Mouse (Mus musculus): ENCODE measurements around the gene Ccdc122.

Ccdc122 gene

DNA sequence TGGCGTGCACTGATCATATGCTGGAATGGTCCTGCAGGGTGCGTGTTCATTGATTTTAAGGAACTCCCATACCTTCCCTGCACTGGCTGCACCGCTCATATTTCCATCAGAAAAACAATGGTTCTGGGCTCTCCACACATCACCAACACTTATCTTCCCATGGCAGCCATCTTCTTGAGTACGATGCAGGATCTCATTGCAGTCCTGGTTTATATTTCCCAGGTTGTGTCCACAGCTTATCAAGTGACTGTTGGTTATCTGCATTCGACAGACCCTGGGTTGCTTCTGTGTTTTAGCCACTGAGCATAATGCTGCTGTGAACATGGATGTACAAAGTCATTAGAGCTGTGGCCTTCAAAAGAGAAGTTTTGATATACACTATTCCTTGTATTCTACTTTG, 94.0 kb downstream of the Ccdc122 start:
- no peak for DNase-seq (ENCODE audit: low read depth, low spot score)

DNA sequence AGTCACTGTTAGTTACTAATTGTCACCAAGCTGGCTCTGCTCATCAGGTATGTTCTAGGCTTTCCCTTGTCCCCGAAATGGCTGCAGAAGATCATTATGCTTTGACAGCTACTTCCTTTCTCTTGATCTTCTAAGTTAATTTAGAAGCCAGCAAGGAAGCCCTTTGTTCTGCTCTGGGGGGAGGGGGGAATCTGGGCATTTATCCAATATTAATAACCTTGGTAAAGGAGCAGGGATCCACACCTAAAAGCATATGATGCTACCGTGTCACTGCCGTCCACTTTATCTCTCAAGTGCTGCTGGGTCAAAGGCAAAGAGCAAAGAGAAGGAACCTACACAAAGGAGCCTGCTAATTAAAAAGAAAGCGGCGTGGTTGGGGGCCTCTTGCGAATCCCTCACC, 100.4 kb downstream of the Ccdc122 start:
- DNase-seq (ENCODE audit: low read depth, low spot score) = no peak

DNA sequence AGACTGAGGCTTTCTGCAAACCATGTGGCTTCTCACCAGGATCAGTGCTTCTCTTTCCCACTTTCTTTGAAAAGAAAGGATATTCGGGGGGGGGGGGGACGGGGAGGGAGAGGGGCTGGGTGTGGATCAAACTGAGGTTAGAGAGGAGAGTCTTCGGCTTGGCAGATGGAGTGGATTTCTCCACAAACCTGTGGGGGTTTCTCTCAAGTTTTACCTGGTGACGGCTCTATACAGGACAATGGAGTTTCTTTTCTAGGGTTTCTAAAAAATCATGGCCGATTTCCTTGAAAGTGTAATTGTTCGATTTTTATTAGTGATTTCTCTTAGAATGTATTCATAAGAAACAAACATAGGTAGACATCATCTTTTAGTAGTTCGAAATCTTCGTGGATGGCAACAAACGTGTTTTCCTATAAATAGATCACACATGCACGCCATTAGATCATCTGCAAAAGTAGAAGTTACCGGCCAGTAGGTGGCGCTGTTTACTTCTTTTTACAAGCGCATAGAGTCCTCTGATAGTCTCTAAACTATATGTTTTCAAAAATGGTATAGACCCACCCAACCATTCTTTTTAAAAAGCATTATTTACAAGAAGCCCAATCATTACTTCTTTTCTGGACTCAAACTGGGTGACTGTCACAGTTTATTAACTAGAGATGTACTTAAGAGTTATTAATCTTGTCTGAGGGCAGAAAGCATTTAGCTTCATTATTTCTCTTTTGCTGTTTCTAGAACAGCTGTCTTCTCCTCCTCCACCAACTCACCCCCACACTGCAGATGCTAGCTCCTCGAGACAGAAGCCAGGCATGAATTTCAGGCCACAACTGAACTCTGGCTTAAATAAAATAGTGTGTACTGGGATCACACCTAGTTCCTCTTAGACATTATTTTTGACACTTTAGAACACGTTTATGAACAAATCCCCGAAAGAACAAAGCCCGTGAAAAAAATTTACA, 105.0 kb downstream of the Ccdc122 start:
- DNase-seq (ENCODE audit: low read depth, low spot score) = peak; percentile 78

DNA sequence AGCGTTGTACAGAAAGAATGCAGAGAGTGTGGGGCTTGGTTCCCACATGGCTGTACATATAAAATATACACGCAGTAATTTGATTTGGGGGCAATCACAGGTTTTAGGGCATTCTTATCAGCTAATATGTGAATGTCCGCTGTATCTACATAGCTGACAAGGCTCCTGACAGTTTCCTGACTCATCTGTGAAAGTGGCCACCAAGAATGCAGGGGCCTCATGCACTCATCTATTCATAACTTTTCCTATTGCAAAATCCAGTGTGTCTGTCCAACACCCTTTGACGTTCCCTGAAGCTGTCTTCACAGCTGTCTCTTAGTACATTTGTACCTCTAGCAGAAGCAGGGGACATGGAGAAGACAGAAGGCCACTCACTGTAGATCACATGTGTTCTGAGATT, 108.5 kb downstream of the Ccdc122 start:
- no peak for DNase-seq (ENCODE audit: low read depth, low spot score)

DNA sequence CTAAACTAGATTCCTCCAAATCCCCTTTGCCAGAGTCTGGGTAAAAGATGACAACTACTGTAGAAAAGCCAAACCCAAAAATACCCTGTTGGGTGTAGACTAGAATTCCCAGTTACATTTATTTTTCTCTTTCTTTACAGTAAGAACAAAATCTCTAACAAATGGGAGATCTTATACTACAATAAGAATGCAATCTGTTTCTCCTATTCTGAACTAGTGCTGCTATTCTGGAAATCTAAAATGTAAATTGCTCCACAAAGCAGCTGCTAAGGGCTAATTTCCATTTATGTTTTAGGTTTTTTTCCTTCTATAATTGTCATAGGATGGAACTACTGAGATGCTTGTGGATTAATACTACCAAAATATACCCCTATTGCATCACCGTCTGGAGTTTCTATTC, 111.1 kb downstream of the Ccdc122 start:
- DNase-seq (ENCODE audit: low read depth, low spot score) = no peak

DNA sequence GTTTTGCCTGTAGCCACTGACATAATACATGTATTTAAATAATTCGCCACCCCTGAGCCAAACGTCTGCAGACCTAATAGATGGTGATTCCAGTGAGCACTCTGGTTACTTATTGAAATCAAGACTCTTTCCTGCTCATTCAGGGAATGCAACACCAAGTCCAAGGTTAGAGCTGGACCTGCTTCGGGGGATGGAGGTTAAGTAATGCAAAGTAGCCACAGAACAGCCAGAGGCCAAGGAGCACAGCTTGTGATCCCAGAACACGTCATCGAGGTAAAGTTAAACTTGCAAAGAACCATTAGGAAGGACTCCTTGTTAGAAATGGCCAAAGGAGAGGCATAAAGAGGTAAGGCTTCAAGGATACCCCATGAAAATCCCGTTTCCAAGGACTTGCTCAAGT, 114.0 kb downstream of the Ccdc122 start:
- DNase-seq (ENCODE audit: low read depth, low spot score) = peak; percentile 38

DNA sequence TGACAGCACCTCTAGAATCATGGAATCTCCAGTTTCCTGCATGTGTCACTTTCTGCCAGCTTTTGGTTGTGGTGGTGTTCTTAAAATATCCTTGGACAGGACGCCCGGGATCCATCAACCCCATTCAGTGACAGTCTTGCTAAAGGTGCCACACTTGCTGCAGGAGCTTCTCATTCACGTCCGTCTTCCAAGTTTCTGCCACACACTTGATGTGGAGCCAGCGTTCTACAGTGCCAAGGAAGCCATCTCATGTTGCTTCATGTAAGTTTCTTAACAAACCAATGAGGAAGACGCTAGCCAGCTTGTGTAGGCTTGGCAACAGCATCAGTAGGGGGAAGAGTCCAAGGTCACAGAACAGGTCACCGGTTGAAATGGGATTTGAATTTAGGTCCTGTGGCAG, 114.9 kb downstream of the Ccdc122 start:
- no peak for DNase-seq (ENCODE audit: low read depth, low spot score)

DNA sequence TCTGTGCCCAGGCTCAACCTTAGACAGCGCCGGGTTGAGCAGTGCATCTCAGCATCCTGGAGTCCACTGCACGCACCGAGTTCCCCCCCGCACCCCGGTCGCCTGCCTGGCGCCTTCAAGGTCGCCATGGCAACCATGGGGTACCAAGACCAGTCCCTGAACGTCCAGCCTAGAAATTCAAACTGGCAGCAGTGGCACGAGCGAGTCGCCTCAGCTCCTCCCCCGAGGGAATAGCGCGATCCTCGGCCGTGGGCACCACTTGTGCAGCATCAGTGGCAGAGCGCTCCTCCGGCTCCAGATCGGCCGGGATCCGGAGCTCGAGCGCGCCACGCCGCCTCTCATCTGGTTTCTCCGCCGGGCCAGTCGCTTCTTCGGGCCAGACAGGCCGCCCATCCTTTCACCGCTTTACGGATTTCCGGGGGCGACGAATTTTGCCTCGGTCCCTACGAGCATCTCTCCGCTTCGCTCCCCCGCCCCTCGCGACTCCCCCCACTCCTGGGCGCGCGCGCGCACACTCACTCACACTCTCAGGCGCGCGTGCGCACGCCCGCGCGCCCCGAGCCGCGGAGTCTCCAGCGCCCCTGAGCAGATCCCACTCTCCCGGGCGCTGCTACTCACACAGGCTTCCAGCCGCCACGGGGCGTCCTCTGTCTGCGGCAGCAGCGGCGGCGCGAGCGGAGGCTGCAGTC, 119.8 kb downstream of the Ccdc122 start, which contains the start of gene Enox1:
Gene Enox1 (plus strand): TSS at position 542 of the 689 bp plus-strand sequence.
- DNase-seq (ENCODE audit: low read depth, low spot score) = peak; percentile 81

DNA sequence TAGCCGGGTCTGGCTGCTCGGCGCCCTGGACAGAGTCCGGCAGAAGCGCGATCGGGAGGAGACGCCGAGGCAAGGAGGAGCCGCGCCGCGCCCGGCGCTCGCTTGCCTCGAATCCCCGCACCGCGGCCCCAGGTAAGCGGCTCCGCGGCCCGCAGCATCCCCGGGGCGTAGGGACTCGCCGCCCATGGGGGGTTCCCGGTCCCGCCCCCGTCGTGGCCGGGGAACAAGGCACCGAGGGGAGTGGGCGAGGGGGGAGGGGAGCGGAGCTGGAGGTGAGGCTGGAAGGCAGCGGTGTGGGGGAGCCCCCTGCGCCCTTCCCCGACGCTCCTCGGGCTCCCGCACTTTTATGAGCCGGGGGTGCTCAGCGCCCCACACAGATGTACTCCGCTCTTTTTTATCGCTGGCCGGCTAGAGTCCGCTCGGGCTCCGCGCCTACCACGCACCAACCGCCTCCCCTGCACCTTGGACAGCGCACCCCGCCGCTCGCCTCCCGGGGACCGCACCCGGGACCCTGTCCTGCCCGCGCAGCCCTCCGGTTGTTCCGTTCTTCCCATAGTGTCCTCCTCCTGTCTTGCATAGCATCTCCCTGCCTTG, 120.4 kb downstream of the Ccdc122 start:
- peak; percentile 11 for DNase-seq (ENCODE audit: low read depth, low spot score)

DNA sequence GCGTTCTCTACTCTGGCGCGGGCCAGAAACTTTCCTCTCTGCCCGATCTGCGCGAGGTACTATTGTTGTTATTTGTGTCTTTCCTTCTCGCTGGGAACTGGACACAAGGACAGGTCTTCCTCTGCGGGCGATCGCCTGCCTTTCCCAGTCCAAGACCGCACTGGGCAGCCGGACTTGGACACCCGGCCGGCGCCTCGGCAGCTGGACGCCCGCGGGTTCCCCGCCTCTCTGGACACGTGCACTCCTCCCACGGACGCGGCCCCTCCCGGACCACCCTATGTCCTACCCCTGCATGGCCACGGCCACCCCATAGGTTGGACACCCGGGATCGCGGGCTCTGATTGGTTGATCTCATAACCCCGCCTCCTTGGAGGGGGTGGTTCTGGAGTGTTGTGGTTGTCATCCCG, 120.9 kb downstream of the Ccdc122 start:
- DNase-seq (ENCODE audit: low read depth, low spot score) = peak; percentile 52

DNA sequence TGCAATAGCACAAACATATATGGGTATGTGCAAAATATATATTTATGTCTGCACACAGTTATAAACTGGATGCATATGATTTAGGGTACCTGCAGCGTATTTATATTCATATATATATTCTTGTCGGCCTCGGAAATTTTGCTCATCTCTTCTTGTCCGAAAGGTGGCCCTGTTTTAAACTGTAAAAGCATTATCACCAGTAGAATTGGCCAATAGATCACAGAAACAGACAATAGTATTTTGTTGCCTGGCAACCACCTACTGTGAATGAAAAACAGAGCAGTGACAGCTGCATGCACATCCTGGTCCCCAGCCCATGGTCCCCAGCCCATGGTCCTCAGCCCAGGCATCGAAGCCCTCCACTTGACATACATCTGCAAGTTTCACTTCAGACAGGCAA, 122.8 kb downstream of the Ccdc122 start:
- no peak for DNase-seq (ENCODE audit: low read depth, low spot score)
